Mouse (Mus musculus): ENCODE data around the gene Myh7b. TPM values are rescaled to one million over a fixed set of nuclear protein-coding genes. Genes with fewer than 3 reads are reported as not detected.

Gene Myh7b
- polyA plus RNA-seq, 1 experiment, result 1.0 TPM

GRCm38 (mm10) chr2:155622606-155623005 is 11.6 kb downstream of the Myh7b start:
- 34% methylated on average over 11 of the region's 11 CpGs for WGBS
- DNase-seq, result no peak
- Histone ChIP-seq H3K4me1 (replicated peaks; ENCODE audit: control insufficient read depth, insufficient read depth, low read length) (no peaks in the 10 kb centered on the region), H3K36me3 (ENCODE audit: control insufficient read depth, insufficient read depth, low read length) (no peaks in the 10 kb centered on the region), H3K27ac (ENCODE audit: control insufficient read depth, insufficient read depth, low read length) (no peak overlapping the region), H3K4me3 (ENCODE audit: control insufficient read depth, insufficient read depth, low read length) (no peak overlapping the region), H3K27me3 (ENCODE audit: control insufficient read depth, insufficient read depth, low read length) (no peaks in the 10 kb centered on the region)
- TF ChIP-seq CTCF (IDR thresholded peaks at IDR 0.05; ENCODE audit: borderline replicate concordance, control insufficient read depth, extremely low read depth, insufficient read depth, low read length, poor library complexity) (no peak), POLR2A (IDR thresholded peaks at IDR 0.05; ENCODE audit: control insufficient read depth, extremely low read depth, insufficient read depth, low read length, poor library complexity) (no peak)

GRCm38 (mm10) chr2:155623996-155624395 is 13.0 kb downstream of the Myh7b start:
- Histone ChIP-seq H3K4me1 (replicated peaks; ENCODE audit: control insufficient read depth, insufficient read depth, low read length) (no peaks in the 10 kb centered on the region), H3K4me3 (ENCODE audit: control insufficient read depth, insufficient read depth, low read length) (no peak overlapping the region), H3K27me3 (ENCODE audit: control insufficient read depth, insufficient read depth, low read length) (no peaks in the 10 kb centered on the region; the same call in 1 of the 2 replicates), H3K27ac (ENCODE audit: control insufficient read depth, insufficient read depth, low read length) (no peak overlapping the region), H3K36me3 (ENCODE audit: control insufficient read depth, insufficient read depth, low read length) (no peaks in the 10 kb centered on the region)
- no peak for DNase-seq
- 76% methylated on average over 6 of the region's 6 CpGs for WGBS
- TF ChIP-seq CTCF (IDR thresholded peaks at IDR 0.05; ENCODE audit: borderline replicate concordance, control insufficient read depth, extremely low read depth, insufficient read depth, low read length, poor library complexity) (no peak), POLR2A (IDR thresholded peaks at IDR 0.05; ENCODE audit: control insufficient read depth, extremely low read depth, insufficient read depth, low read length, poor library complexity) (no peak)

- no peaks in the 10 kb centered on the region for H3K36me3 ChIP-seq (ENCODE audit: control insufficient read depth, insufficient read depth, low read length)
- peak; percentile 28 for DNase-seq
- no peak for TF ChIP-seq POLR2A (IDR thresholded peaks at IDR 0.05; ENCODE audit: control insufficient read depth, extremely low read depth, insufficient read depth, low read length, poor library complexity)
- TF ChIP-seq CTCF (IDR thresholded peaks at IDR 0.05; ENCODE audit: borderline replicate concordance, control insufficient read depth, extremely low read depth, insufficient read depth, low read length, poor library complexity), result peak; percentile 22; the same call in 1 of the 2 replicates
- H3K4me3 ChIP-seq (ENCODE audit: control insufficient read depth, insufficient read depth, low read length), result no peak overlapping the region
- 41% methylated on average over 10 of the region's 10 CpGs for WGBS
- H3K27me3 ChIP-seq (ENCODE audit: control insufficient read depth, insufficient read depth, low read length), result no peaks in the 10 kb centered on the region; the same call in 1 of the 2 replicates
- no peak overlapping the region for H3K27ac ChIP-seq (ENCODE audit: control insufficient read depth, insufficient read depth, low read length)
- peaks cover 5% of the 10 kb centered on the region for H3K4me1 ChIP-seq (replicated peaks; ENCODE audit: control insufficient read depth, insufficient read depth, low read length)
Measured at GRCm38 (mm10) chr2:155624730-155625129, 13.7 kb downstream of the Myh7b start.

GRCm38 (mm10) chr2:155626277-155626676 is 15.3 kb downstream of the Myh7b start:
- Histone ChIP-seq H3K27me3 (ENCODE audit: control insufficient read depth, insufficient read depth, low read length) (no peaks in the 10 kb centered on the region; the same call in 1 of the 2 replicates), H3K4me1 (replicated peaks; ENCODE audit: control insufficient read depth, insufficient read depth, low read length) (peaks cover 5% of the 10 kb centered on the region), H3K4me3 (ENCODE audit: control insufficient read depth, insufficient read depth, low read length) (no peak overlapping the region), H3K27ac (ENCODE audit: control insufficient read depth, insufficient read depth, low read length) (no peak overlapping the region), H3K36me3 (ENCODE audit: control insufficient read depth, insufficient read depth, low read length) (no peaks in the 10 kb centered on the region)
- WGBS, result 66% methylated on average over 15 of the region's 15 CpGs
- no peak for DNase-seq
- no peak for TF ChIP-seq CTCF (IDR thresholded peaks at IDR 0.05; ENCODE audit: borderline replicate concordance, control insufficient read depth, extremely low read depth, insufficient read depth, low read length, poor library complexity)
- no peak for TF ChIP-seq POLR2A (IDR thresholded peaks at IDR 0.05; ENCODE audit: control insufficient read depth, extremely low read depth, insufficient read depth, low read length, poor library complexity)

GRCm38 (mm10) chr2:155627030-155627738 is 16.2 kb downstream of the Myh7b start:
- DNase-seq, result peak; percentile 76
- H3K36me3 ChIP-seq (ENCODE audit: control insufficient read depth, insufficient read depth, low read length), result no peaks in the 10 kb centered on the region
- H3K27me3 ChIP-seq (ENCODE audit: control insufficient read depth, insufficient read depth, low read length), result no peaks in the 10 kb centered on the region; the same call in 1 of the 2 replicates
- no peak overlapping the region for H3K4me3 ChIP-seq (ENCODE audit: control insufficient read depth, insufficient read depth, low read length)
- no peak overlapping the region for H3K27ac ChIP-seq (ENCODE audit: control insufficient read depth, insufficient read depth, low read length)
- TF ChIP-seq POLR2A (IDR thresholded peaks at IDR 0.05; ENCODE audit: control insufficient read depth, extremely low read depth, insufficient read depth, low read length, poor library complexity) (no peak), CTCF (IDR thresholded peaks at IDR 0.05; ENCODE audit: borderline replicate concordance, control insufficient read depth, extremely low read depth, insufficient read depth, low read length, poor library complexity) (peak; percentile 96)
- peaks cover 5% of the 10 kb centered on the region for H3K4me1 ChIP-seq (replicated peaks; ENCODE audit: control insufficient read depth, insufficient read depth, low read length)
- WGBS, result 38% methylated on average over 21 of the region's 21 CpGs

GRCm38 (mm10) chr2:155628112-155628511 is 17.1 kb downstream of the Myh7b start:
- H3K36me3 ChIP-seq (ENCODE audit: control insufficient read depth, insufficient read depth, low read length), result no peaks in the 10 kb centered on the region
- H3K4me1 ChIP-seq (replicated peaks; ENCODE audit: control insufficient read depth, insufficient read depth, low read length), result peaks cover 5% of the 10 kb centered on the region
- TF ChIP-seq POLR2A (IDR thresholded peaks at IDR 0.05; ENCODE audit: control insufficient read depth, extremely low read depth, insufficient read depth, low read length, poor library complexity) (no peak), CTCF (IDR thresholded peaks at IDR 0.05; ENCODE audit: borderline replicate concordance, control insufficient read depth, extremely low read depth, insufficient read depth, low read length, poor library complexity) (no peak)
- WGBS, result 92% methylated on average over 9 of the region's 9 CpGs
- no peak overlapping the region for H3K4me3 ChIP-seq (ENCODE audit: control insufficient read depth, insufficient read depth, low read length)
- H3K27ac ChIP-seq (ENCODE audit: control insufficient read depth, insufficient read depth, low read length), result no peak overlapping the region
- H3K27me3 ChIP-seq (ENCODE audit: control insufficient read depth, insufficient read depth, low read length), result no peaks in the 10 kb centered on the region; the same call in 1 of the 2 replicates
- no peak for DNase-seq
